Mouse (Mus musculus) stomach, postnatal 0 days (tissue): ENCODE measurements around the gene Vcpkmt. TPM values are rescaled to one million over a fixed set of nuclear protein-coding genes. Genes with fewer than 3 reads are reported as not detected.

ENCODE experiments used
- ATAC-seq: fragments of 200-750 bp; cut with Nextera tagmentation; 2 replicates; pipeline ENCODE4 v1.8.0; 2017; ENCODE audit not compliant: low FRiP score, low TSS enrichment
- DNase-seq: peaks from one replicate; pipeline ENCODE4 v3.0.0-alpha.2; 2016; ENCODE audit warnings: low spot score
- H3K27ac ChIP-seq: fragments of 300-500 bp; sonication (generic); replicated peaks from 2 replicates; pipeline ENCODE4 v1.5.1; 2014; ENCODE audit warnings: mild to moderate bottlenecking, control low read depth
- H3K27me3 ChIP-seq: fragments of 300-500 bp; sonication (generic); 2 replicates; pipeline ENCODE4 v1.6.1; 2014; ENCODE audit warnings: low read length; ENCODE audit not compliant: control insufficient read depth, insufficient read depth
- H3K36me3 ChIP-seq: fragments of 300-500 bp; sonication (generic); 2 replicates; pipeline ENCODE4 v1.6.1; 2014; ENCODE audit warnings: low read length, mixed read lengths; ENCODE audit not compliant: control insufficient read depth, insufficient read depth
- H3K4me1 ChIP-seq: fragments of 300-500 bp; sonication (generic); replicated peaks from 2 replicates; pipeline ENCODE4 v1.6.1; 2014; ENCODE audit warnings: antibody characterized with exemption; ENCODE audit not compliant: control insufficient read depth, insufficient read depth
- H3K4me2 ChIP-seq: fragments of 300-500 bp; sonication (generic); replicated peaks from 2 replicates; pipeline ENCODE4 v1.6.1; 2014; ENCODE audit warnings: low read depth, mild to moderate bottlenecking, control low read depth, moderate library complexity
- H3K4me3 ChIP-seq: fragments of 300-500 bp; sonication (generic); 2 replicates; pipeline ENCODE4 v1.5.1; 2014; ENCODE audit warnings: low read depth, low read length, control low read depth
- H3K9ac ChIP-seq: fragments of 300-500 bp; sonication (generic); 2 replicates; pipeline ENCODE4 v1.6.1; 2014; ENCODE audit warnings: mild to moderate bottlenecking, low read length, control low read depth, mixed read lengths
- H3K9me3 ChIP-seq: fragments of 300-500 bp; sonication (generic); 2 replicates; pipeline ENCODE4 v1.6.1; 2016; ENCODE audit warnings: low read length; ENCODE audit not compliant: control insufficient read depth
- CTCF ChIP-seq: IDR thresholded peaks from 2 replicates; pipeline ENCODE4 v1.5.1; 2016; ENCODE audit warnings: antibody characterized with exemption, low read depth, mild to moderate bottlenecking, moderate library complexity
- EP300 ChIP-seq: optimal IDR thresholded peaks from 2 replicates; pipeline ENCODE3; 2016; ENCODE audit warnings: antibody characterized with exemption
- WGBS: fragments of 180-500 bp; shearing (Covaris S2); extraction: QIAGEN DNeasy Blood & Tissue Kit; methylation state at CpG from one replicate; pipeline ENCODE4 v1.1.7; 2014; 5-methylcytosine and 5-hydroxymethylcytosine counted together
- polyA plus RNA-seq: library from polyadenylated mRNA; unstranded; fragments of >200 nt; fragmentation: Nextera tagmentation; extraction: Ambion mirVana; gene quantifications from 2 replicates; pipeline ENCODE4 v1.2.1, GENCODE M21; 2015

The Vcpkmt gene
- polyA plus RNA-seq, 1 experiment from 2014 or later, result 24.4 TPM

GRCm38 (mm10) chr12:69542376-69542775, 40.5 kb downstream of the Vcpkmt start:
- 88% methylated on average over 8 of the region's 8 CpGs for WGBS
- no peaks in the 10 kb centered on the region for H3K27me3 ChIP-seq
- TF ChIP-seq EP300 (no peak), CTCF (no peak)
- no peak overlapping the region for H3K9ac ChIP-seq
- H3K4me1 ChIP-seq, result peaks cover 13% of the 10 kb centered on the region
- DNase-seq (no peak), ATAC-seq (no peak)
- no peaks in the 10 kb centered on the region for H3K9me3 ChIP-seq
- H3K4me2 ChIP-seq, result no peak overlapping the region
- H3K4me3 ChIP-seq, result no peak overlapping the region
- H3K36me3 ChIP-seq, result no peaks in the 10 kb centered on the region
- no peak overlapping the region for H3K27ac ChIP-seq

- H3K4me2 ChIP-seq, result no peak overlapping the region
- no peak for TF ChIP-seq CTCF
- TF ChIP-seq EP300, result no peak
- ATAC-seq (no peak), DNase-seq (no peak)
- no peaks in the 10 kb centered on the region for H3K27me3 ChIP-seq
- H3K4me1 ChIP-seq, result peaks cover 15% of the 10 kb centered on the region
- no peaks in the 10 kb centered on the region for H3K36me3 ChIP-seq
- no peak overlapping the region for H3K27ac ChIP-seq
- no peaks in the 10 kb centered on the region for H3K9me3 ChIP-seq
- no peak overlapping the region for H3K9ac ChIP-seq
- H3K4me3 ChIP-seq, result no peak overlapping the region
- 60% methylated on average over 8 of the region's 8 CpGs for WGBS
Observed at GRCm38 (mm10) chr12:69541663-69542062, 41.2 kb downstream of the Vcpkmt start.

GRCm38 (mm10) chr12:69539353-69539752, 43.5 kb downstream of the Vcpkmt start:
- no peak overlapping the region for H3K4me3 ChIP-seq
- H3K36me3 ChIP-seq, result no peaks in the 10 kb centered on the region
- no peaks in the 10 kb centered on the region for H3K27me3 ChIP-seq
- H3K4me1 ChIP-seq, result peaks cover 15% of the 10 kb centered on the region
- TF ChIP-seq EP300 (no peak), CTCF (peak; percentile 28; the same call in 1 of the 2 replicates)
- ATAC-seq, result no peak; the same call in 1 of the 2 replicates
- H3K27ac ChIP-seq, result peak overlapping the region; percentile 98
- no peaks in the 10 kb centered on the region for H3K9me3 ChIP-seq
- 24% methylated on average over 7 of the region's 7 CpGs for WGBS
- H3K4me2 ChIP-seq, result no peak overlapping the region
- DNase-seq, result no peak
- H3K9ac ChIP-seq, result no peak overlapping the region

GRCm38 (mm10) chr12:69538362-69538950, 44.4 kb downstream of the Vcpkmt start:
- 43% methylated on average over 4 of the region's 4 CpGs for WGBS
- Histone ChIP-seq H3K9ac (peak overlapping the region; percentile 63), H3K36me3 (no peaks in the 10 kb centered on the region), H3K4me3 (peak overlapping the region; percentile 24; the same call in 1 of the 2 replicates), H3K4me1 (peaks cover 15% of the 10 kb centered on the region), H3K4me2 (peak overlapping the region; percentile 58), H3K27ac (peak overlapping the region; percentile 98), H3K9me3 (no peaks in the 10 kb centered on the region), H3K27me3 (no peaks in the 10 kb centered on the region)
- TF ChIP-seq EP300, result no peak
- TF ChIP-seq CTCF, result no peak
- no peak for ATAC-seq
- no peak for DNase-seq

GRCm38 (mm10) chr12:69537675-69538361, 45.0 kb downstream of the Vcpkmt start:
- TF ChIP-seq EP300 (peak; percentile 81), CTCF (no peak)
- Histone ChIP-seq H3K27ac (peak overlapping the region; percentile 98), H3K4me1 (peaks cover 15% of the 10 kb centered on the region), H3K4me3 (peak overlapping the region; percentile 24), H3K27me3 (no peaks in the 10 kb centered on the region), H3K4me2 (peak overlapping the region; percentile 58), H3K36me3 (no peaks in the 10 kb centered on the region), H3K9me3 (no peaks in the 10 kb centered on the region), H3K9ac (peak overlapping the region; percentile 63)
- DNase-seq, result peak; percentile 62
- WGBS, result 7% methylated on average over 19 of the region's 19 CpGs
- ATAC-seq, result peak; percentile 85

- H3K4me3 ChIP-seq, result peak overlapping the region; percentile 24
- peaks cover 15% of the 10 kb centered on the region for H3K4me1 ChIP-seq
- peak overlapping the region; percentile 63 for H3K9ac ChIP-seq
- H3K27ac ChIP-seq, result peak overlapping the region; percentile 98
- peak overlapping the region; percentile 58 for H3K4me2 ChIP-seq
- H3K36me3 ChIP-seq, result no peaks in the 10 kb centered on the region
- H3K9me3 ChIP-seq, result no peaks in the 10 kb centered on the region
- DNase-seq, result peak; percentile 88
- ATAC-seq, result peak; percentile 88
- TF ChIP-seq EP300, result no peak
- TF ChIP-seq CTCF, result peak; percentile 38; the same call in 1 of the 2 replicates
- no peaks in the 10 kb centered on the region for H3K27me3 ChIP-seq
- WGBS, result 20% methylated on average over 10 of the region's 10 CpGs
Observed at GRCm38 (mm10) chr12:69537243-69537674, 45.6 kb downstream of the Vcpkmt start.
